Mouse (Mus musculus) T-helper 2 cell (primary cell): Measurements from ENCODE around the gene Tbxa2r.

Experiments
- in situ Hi-C: fragments of 300-600 bp; cut with MboI, MseI; formaldehyde crosslinking; loops from one replicate; pipeline ENCODE4 v1.15.1; 2025; ENCODE audit warnings: high pct_unique_total_duplicates

Tbxa2r gene

GRCm38 (mm10) chr10:81328386-81328785, at the start of gene Tbxa2r:
Gene Tbxa2r (plus strand): TSS chr10:81328731.
- in situ Hi-C loops: no loop called here

DNA sequence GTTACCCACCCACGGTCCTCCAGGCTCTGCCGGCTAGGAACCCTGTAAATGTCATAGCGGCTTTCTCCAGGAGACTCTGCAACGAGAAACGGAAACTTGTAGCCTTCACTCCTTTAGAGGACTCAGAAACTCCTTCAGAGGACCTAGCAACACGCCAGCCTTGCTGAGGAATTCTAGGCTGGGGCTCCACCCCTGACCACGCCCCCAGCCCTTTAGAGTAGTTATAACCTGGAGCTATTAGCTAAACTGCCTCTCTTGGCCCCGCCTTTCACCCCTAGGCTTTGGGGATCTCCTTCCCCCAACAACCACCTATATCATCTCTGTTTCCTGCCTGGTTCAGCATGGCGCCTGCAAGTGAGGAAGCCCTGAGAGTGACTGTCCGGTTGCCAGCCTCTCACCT, 49.0 kb upstream of the Tbxa2r start:
- in situ Hi-C loops: no loop called here

- in situ Hi-C loops: no loop called here
Measured at GRCm38 (mm10) chr10:81284189-81284588, 44.3 kb upstream of the Tbxa2r start.

DNA sequence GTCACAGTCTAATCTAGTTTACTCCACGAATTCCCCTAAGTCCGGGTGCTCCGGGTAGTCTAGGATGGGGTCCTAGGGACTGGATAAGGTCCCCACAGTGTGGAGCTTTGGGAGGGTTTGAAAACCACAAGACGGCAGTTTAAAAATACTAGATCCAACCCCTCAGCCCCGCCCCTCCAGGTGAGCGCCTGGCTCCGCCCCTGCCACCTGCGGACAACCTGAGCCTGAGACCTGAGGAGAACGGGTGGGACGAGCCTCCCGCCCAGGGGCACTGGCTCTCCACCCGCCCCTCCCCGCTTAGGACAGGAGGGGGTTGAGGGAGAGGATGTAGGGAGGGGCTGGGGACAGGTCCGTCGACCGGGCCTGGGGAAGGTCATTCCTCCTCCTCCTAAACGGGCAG, 43.8 kb upstream of the Tbxa2r start:
- in situ Hi-C loops: loop anchor here (5.0 kb wide), 1 partner anchor 38 kb away; the partner anchor contains the start of gene Cactin

DNA sequence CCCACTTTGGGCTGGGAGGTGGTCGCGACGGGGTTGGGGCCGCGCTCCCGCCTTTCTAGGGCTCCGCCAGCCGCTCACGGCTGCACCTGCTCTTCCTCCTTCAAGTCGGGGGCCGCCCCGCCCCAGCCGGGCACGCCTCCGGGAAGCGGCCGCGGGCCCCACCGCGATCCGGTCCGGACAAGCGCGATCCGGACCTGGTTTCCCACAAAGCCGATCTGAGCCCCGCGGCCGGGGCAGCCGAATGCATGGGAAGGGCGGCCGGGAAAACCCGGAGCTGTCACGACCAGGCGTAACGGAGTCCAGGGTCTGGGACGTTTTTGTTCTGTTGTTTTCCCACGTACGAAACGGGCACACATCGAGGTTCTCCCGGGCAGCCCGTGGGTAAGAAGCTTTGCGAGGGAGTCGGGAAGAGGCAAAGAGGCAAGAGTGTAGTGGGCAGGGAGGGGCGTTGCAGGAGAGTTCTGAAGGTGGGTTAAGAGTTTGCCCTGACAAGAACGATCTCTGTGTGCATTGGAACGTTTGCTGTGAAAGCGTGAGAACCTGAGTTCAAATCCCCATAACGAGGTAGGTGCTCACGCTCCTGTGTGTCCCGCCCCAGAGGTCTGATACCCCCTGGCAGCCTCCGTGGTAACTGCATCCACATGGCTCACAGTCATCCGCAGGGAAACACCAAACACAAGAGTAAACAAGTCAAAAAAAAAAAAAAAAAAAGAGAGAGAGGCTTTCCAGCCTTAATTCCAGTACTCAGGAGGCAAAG, 42.7 kb upstream of the Tbxa2r start:
- in situ Hi-C loops: loop anchor here (5.0 kb wide), 1 partner anchor 36 kb away; the partner anchor contains the start of gene Cactin

GRCm38 (mm10) chr10:81286586-81286985, 41.9 kb upstream of the Tbxa2r start:
- in situ Hi-C loops: loop anchor here (5.0 kb wide), 1 partner anchor 36 kb away; the partner anchor contains the start of gene Cactin

- in situ Hi-C loops: loop anchor here (5.0 kb wide), 1 partner anchor 35 kb away; the partner anchor contains the start of gene Cactin
Measured at GRCm38 (mm10) chr10:81287513-81288157, 40.9 kb upstream of the Tbxa2r start.

- in situ Hi-C loops: loop anchor here (5.0 kb wide), 1 partner anchor 34 kb away; the partner anchor contains the start of gene Cactin
Measured at GRCm38 (mm10) chr10:81288601-81289000, 39.9 kb upstream of the Tbxa2r start.

DNA sequence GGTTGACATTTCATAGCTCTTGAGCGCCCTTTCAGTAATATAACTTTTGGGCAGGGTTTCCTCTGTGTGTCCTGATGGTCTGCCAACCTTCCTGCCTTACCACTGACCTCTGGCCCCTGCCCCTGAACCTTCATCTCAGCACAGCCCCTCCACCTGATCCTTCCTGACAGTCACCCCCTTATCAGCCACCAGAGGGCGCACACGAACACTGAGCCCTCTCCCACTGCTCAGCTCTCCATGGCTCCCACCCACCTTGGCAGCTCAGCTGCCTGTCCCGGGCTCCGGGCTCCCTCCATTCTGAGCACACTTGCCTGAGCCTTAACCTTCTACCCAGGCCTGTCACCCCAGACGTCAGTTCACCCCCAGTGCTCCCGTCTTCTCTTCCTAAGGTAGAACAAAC, 39.3 kb upstream of the Tbxa2r start:
- in situ Hi-C loops: loop anchor here (5.0 kb wide), 1 partner anchor 33 kb away; the partner anchor contains the start of gene Cactin

GRCm38 (mm10) chr10:81289811-81290210, 38.7 kb upstream of the Tbxa2r start:
- in situ Hi-C loops: loop anchor here (5.0 kb wide), 1 partner anchor 32 kb away; the partner anchor contains the start of gene Cactin

DNA sequence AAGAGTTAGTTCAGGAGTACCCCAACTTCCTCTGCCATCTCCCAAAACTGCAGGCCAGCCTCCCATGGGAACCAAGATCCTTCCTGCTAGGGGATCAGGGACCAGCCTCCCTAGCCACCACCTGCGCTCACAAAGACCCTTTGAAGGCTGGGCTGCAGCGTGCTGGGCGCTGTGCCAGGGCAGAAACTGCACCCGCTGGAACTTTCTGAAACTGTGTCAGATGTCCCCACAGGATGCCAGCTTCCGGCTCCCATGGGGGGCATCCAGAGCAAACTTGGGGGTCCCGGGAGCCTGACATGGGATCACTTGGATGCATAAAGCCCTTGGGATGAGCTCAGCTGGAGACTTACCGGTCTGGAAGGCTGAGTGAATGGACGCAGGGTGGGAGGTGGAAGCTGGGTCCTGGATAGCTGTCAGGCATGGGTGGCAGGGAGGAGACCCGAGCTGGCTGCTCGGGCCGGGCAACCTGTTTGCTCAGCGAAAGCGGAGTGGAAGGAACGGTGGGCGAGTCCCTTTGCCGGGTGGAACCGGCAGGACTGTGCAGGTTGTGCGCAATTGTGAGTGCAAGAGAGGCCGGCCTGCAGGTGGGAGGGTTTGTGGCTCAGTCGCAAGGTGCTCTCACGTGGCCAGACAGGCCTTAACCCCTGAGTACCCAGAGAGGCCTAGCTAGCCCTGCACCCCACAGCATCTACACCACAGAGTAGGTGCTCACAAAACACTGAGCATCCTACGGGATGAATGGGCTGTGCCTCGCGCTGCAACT, 37.7 kb upstream of the Tbxa2r start:
- in situ Hi-C loops: no loop called here

GRCm38 (mm10) chr10:81291511-81292104, 36.9 kb upstream of the Tbxa2r start, which contains the start of gene Tjp3:
Gene Tjp3 (minus strand): TSS chr10:81291581.
- in situ Hi-C loops: no loop called here

DNA sequence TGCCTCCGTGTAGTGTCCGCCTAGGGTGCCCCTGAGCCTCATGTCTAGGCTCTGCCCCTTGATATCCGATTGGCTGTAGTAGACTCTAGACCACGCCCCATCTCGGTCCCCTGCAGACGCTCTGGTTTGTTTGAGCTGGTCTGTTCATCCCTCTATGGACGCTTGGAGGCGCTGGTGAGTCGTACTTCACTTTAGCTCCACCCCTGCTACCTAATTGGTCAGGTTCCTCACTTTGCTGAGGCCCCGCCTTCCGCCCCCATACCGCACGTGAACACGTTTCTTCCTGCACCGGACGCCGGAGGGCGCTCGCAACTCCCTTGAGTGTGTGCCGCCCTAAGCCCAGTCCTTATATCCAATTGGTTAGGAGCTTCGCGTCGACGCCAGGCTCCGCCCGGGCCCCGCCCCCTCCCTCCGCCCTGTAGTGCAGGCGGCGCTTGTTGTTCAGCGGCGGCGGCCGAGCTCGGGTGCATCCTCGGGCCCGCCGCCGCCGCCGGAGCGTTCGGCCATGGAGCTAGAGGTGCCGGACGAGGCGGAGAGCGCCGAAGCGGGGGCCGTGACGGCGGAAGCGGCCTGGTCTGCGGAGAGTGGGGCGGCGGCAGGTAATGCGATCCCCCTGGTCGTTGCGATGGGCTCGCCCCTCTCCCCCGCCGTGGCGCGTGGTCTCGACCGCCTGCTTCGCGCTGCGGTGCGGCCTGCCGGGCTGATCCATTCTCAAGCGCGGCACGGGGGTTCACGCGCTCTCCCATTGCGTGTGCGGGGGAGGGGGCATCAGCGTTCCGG, 35.8 kb upstream of the Tbxa2r start, which contains the start of gene Pip5k1c:
Pip5k1c (plus strand) TSS at position 410 of the 780 bp plus-strand sequence.
- in situ Hi-C loops: no loop called here

GRCm38 (mm10) chr10:81293334-81294030, 35.0 kb upstream of the Tbxa2r start:
- in situ Hi-C loops: no loop called here

DNA sequence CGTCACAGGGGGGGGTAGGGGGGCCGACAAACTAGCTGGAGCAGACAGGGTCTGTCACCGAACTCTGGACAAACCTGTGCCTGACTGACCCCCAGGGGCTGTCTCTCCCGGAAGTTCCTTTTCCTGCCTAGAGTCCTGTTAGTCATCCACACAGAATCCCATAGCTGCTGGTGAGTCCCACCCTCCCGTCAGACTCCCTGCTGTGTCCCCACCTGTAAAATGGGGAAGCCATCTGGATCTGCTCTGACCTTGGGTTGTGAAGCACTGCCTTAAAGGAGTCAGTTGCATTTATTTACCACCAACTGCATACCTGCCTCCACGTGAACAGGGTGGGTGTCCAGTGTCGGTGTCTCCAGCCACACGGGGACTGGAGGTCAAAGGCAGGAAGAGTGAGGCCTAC, 34.1 kb upstream of the Tbxa2r start:
- in situ Hi-C loops: no loop called here

DNA sequence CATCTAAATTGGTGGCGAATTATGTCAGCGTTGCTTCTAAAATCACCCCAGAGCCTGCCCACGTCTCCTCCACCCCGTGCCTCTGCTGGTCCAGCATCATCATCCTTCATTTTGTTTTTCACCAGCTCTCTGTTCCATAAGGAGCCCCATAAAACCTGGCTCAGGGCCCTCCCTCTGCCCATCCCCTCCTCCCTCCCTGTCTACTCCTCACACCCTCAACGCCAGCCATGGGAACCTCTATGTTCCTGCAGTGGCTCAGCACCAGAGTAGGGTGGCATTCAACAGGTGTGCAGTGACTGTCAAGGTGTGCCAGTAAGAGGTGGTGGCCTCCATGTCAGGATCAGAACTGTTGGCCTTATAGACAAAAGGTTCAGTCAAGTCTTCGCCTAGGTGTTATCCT, 33.3 kb upstream of the Tbxa2r start:
- in situ Hi-C loops: no loop called here

GRCm38 (mm10) chr10:81297246-81297645, 31.3 kb upstream of the Tbxa2r start:
- in situ Hi-C loops: no loop called here

GRCm38 (mm10) chr10:81297845-81298244, 30.7 kb upstream of the Tbxa2r start:
- in situ Hi-C loops: no loop called here

- in situ Hi-C loops: no loop called here
Measured at GRCm38 (mm10) chr10:81298369-81299100, 30.0 kb upstream of the Tbxa2r start.
